Mouse (Mus musculus) kidney, adult 8-10 months (tissue): Measurements from ENCODE around the gene 1700012P22Rik.

Source experiments
- DNase-seq, 2 experiments: peaks; one replicate each; pipeline ENCODE4 v3.0.0; 2022

1700012P22Rik gene

DNA sequence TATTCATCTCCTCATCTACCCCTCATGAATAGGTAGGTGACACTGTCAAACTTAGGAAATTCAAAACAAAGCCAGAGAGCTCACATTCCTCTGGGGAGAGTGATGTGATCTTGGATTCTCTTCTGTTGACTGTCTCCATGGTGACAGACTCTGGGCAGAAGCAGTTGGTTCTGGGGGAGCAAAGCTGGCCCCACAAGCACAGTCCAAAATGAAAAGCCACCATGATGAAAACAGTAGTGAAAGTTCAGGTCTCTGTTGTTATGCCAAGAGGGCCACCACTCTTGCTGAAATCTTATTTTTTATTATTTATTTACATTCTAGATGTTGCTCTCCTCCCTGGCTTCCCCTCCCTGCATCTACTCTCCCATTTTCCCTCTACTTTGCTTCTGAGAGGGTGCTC, at the start of gene 1700012P22Rik:
Gene 1700012P22Rik, minus strand, starts transcription at position 101 of the 400 bp plus-strand sequence.
- no peak for DNase-seq

DNA sequence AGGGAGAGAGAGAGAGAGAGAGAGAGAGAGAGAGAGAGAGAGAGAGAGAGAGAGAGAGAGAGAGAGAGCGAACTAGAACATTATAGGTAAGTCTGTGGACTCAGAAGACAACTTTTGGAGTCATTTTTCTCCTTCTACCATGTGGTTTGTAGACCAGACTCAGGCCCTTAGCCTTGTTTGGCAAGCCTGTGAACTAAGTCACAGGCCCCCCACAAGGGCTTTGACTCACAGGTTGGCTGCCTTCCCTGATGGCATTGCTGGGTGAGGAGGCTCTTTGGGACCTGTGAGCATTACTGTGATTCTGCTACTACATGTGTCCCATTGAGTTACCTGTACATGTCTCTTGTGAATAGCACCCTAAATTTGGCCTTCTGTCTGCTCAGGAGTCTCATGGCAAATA, 29.5 kb upstream of the 1700012P22Rik start:
- no peak for DNase-seq

DNA sequence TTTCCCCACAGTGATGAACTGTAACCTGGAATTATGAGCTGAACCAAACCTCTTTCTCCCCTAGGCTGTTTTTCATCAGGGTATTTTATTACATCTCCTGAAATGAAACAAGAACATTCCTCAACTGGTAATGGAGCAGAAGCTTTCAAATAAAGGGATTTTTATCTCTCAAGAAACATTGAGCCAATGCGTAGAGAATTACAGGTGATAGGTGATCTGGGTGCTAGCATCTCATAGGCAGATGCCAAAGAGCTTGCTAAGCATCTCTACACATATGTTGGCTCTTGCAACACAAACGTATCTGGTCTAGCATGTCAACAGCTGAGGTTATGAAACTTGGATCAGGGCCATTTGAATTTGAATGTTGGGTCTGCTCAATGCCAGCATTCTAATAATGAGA, 26.6 kb upstream of the 1700012P22Rik start:
- DNase-seq = no peak

DNA sequence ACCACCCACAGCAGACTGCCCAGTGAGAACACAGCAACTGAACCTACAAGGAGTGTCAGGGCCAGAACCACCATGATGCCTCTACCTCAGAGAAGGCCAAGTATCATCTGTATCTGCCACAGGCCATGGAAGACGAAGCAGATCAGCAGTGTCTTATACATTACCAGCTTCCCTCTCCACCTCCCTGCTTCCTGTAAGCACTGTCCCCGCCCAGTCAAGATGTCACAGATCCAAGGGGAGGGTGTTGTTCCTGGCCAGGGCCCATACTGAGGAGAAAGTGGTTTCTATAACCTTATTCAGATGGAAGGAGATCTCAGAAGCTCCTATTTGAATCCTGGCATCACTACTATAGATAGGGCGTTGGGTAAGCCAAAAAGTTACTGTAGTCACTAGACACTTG, 25.1 kb upstream of the 1700012P22Rik start, which contains the start of gene Aadacl3:
Gene Aadacl3, minus strand, starts transcription at position 101 of the 400 bp plus-strand sequence.
- DNase-seq = no peak

DNA sequence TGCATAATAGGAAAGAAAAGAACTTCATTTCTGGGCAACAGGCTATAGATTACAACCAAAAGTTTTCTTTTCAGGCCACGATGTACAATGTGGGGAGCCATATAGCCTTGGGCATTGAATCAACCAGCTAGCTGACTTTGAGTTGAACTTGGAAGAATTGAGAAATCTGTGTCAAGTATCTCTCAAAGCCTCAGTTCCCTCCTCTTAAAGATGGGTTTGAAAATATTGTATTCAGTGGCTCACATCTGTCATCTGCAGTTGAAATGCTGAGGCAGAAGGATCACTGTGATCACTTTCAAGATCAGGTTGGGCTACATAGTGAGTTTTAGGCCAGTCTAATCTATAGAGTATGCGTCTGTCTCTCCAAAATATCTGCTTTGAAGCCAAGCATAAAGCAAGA, 14.6 kb upstream of the 1700012P22Rik start, which contains the start of gene Gm9944:
Gene Gm9944, minus strand, starts transcription at position 101 of the 400 bp plus-strand sequence.
- no peak for DNase-seq

DNA sequence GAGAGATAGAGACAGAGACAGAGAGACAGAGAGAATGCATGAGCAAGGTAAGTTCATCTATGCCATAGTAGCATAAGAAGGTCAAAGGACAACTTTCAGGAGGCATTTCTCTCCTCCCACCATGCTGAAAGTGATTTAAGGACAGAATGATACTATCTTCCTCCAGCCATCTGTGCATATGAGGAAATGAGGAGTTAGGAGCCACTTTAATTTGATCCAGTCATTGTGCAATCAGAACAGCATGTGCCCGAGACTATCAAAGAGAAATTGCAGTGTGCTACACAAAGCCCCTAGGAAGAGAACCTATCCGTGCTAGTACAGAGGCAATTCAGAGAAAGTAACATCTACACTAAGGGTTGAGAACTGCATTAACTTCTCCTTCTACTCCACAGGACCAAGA, 10.0 kb upstream of the 1700012P22Rik start:
- no peak for DNase-seq

DNA sequence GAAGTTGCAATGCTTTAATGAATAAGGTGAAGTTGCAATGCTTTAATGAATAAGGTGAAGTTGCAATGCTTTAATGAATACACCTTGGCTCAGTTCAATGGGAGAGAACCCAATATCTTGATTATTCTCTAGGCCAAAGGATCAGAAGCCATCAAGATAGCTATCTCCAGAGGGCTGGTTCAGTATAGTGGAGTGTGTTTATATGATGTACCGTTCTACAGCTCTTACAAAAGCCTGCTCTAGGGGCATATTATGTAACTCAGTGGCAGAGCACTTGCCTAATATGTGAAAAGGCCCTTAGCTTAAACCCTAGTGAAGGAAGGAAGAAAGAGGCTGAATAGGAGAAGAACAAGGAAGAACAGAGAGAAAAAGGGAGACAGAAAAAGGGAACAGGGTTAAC, 3.0 kb upstream of the 1700012P22Rik start:
- DNase-seq = no peak

DNA sequence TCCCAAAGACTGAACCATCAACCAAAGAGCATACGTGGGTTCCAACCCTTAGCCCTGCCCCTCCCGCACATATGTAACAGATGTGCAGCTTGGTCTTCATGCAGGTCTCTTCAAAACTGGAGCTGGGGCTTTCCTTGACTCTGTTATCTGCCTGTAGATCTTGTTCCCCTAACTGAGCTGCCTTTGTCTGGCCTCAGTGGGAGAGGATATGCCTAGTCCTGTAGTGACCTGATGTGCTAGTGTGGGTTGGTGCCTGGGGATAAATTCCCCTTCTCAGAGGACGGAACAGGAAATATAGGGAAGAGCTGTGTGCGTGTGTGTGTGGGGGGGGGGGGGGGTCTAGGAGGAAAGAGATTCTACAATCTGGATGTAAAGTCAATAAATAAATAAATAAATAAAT, 2.5 kb upstream of the 1700012P22Rik start:
- no peak for DNase-seq

DNA sequence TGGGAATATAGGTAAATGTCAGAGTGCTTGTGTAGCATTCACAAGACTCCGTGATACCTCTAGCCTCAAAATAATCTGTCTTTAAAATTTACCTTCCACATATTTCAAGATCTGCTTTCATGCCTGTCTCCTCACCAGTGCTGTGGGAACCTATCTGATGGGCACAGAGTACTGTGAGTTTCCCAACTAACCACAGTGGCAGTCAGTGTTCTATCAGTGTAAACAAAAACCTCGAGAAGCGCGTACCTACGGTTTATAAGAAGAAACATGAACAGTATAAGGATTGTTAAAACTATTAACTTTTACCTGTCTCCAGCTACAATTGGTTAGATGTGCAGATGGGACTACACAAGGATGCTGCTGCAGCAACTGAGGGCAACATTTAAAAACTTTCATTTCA, 5.4 kb downstream of the 1700012P22Rik start:
- DNase-seq = no peak

DNA sequence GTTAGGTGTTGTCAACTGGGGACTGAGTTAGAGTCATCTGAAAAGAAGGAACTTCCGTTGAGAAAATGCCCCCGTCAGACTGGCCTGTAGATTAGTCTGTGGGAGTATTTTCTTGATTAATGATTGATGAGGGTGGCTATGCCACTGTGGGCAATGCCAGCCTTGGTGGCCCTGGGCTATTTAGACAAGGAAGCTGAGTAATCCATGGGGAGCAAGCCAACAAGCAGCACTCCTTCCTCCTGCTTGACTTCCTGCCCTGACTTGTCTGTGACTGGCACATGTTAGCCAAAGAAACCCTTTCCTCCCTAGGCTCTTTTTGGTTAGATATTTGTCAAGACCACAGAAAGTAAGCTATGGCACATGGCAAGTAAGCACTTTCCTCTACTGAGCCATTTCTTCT, 7.8 kb downstream of the 1700012P22Rik start:
- DNase-seq = no peak

DNA sequence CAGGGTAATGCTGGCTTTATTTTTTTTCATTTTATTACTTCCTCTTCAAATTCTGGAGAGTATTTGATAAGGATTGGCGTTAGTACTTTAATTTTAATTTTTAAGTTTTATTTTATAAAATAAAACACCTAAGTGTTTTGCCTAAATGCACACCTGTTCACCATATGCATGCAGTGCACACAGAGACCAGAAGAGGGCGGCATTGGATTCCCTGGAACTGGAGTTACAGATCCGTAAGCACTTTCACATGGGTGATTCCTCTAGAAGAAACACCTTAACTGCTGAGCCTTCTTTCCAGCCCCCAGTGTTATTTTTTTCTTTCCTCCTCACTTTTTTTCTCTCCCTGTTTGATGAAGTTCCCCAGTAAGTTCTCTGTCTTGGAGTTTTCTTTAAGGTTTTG, 9.7 kb downstream of the 1700012P22Rik start:
- peak; percentile 8 to 65 for DNase-seq

DNA sequence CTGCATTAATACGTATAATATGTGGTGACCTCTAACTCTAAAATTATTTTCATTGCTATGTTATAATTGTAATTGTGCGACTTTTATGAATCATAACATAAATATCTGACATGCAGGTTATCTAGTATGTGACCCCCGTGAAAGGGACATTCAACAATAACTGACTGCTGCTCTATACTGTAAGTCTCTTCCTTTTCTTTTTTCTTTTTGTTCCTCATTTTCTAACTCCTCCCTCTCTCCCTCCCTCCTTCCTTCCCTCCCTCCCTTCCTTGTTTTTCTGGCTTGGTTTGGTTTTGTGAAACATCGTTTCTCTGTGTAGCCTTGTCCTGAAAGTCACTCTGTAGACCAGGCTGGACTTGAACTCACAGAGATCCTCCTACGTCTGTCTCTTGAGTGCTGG, 14.0 kb downstream of the 1700012P22Rik start:
- no peak for DNase-seq

DNA sequence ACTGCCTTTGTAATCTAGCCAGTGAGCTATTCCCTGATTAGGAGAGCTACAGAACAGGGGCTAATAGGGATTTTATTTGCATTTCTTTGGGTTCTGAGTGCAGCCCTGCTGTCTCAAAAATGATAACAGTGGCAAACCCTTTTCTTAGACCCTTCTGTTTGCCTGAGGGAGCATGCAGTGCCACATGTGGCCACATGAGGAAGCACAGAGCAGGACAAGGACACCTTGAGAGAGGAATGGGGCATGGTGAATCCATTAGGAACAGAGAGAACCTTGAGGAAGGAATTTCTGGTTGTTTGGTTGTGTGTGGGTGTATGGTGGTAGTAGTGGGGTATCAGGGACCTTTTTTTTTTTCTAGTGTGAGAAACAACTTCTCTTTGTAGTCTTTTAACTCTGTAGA, 17.9 kb downstream of the 1700012P22Rik start:
- DNase-seq = no peak

DNA sequence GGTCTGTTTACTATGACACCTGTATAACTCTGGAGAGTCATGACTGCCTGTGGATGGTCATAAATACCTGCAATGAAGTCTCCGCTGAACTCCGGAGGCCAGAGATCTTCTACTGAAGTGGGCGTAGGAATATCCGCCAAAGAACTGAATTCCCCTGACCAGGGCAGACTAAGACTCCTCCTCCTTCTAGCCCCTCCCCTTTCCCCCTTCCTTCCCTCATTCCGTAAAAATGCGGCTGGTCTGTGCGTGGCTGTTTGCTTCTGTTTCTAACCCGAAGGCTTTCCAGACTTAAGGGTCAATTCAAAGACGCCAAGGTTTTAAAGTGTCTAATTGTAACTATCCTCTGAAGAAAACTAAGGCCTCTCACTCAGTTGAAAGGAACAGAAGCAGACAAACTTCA, 30.3 kb downstream of the 1700012P22Rik start, which contains the start of gene Pramef12:
Gene Pramef12, minus strand, starts transcription at position 175 of the 400 bp plus-strand sequence.
- DNase-seq = no peak

DNA sequence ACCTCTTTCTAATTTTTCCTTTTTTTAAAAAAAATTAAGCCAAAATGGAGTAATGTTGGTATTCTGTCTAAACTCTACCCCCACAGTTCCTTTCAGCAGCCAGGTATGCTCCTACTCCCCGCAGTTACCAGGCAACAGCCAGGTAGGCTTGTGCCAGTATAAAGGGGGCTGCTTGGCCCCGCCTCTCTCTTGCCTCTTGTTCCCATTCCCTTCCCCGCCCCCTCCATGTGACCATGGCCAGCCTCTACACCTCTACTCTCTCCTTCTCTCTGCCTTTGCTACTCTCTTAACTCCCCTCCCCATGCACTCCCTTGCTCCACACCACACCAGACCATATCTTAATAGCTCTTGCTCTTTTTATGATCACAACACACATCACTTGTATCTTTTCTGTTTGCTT, 32.3 kb downstream of the 1700012P22Rik start:
- DNase-seq = no peak

DNA sequence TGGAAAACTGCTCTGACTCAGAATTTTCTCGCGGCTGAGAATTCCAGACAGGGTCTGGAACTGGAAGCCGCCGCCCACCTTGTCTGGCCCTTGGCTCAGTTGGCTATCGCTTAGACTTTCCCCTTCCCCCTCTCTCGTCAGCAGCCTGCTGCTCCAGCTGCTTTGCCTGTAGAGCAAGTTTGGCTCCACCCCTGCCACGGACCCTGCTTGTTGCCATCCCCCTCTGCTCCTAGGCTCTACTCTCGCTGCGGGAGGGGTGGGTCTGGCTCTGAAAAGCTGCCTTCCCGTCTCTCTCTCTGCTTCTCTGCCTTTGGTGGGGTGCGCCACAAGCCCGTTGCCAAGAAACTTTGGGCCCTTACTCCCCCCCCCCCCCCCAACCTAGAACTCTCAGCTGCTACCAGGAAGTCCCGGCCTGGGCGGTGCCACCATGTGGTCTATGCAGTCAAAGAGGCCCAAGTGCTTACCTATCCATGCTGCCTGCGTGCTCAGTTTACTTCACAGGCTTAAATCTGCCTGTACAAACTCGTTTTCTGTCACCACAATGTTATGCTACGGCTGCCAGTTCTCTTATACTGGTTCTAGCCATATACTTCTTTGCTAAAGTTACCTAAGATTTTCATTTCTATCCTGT, 34.0 kb downstream of the 1700012P22Rik start:
- DNase-seq = peak; percentile 3 to 4

DNA sequence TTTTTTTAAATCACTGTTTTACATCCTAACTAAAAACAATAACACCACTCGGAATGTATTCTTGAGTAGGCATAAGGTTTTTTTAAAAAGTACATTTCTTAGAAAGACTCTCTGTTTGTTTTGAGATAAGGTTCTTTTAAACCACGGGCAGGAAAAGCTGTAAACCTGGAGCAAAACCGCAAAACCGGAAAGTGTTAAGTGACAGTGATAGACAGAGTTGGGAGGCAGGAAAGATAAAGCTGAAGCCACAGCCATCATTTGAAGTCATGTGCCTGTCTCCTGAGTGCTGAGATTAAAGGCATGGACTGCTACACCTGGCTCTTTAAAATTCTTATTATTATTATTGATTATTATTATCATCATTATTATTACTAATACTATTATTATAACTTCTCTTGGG, 35.9 kb downstream of the 1700012P22Rik start:
- no peak for DNase-seq

DNA sequence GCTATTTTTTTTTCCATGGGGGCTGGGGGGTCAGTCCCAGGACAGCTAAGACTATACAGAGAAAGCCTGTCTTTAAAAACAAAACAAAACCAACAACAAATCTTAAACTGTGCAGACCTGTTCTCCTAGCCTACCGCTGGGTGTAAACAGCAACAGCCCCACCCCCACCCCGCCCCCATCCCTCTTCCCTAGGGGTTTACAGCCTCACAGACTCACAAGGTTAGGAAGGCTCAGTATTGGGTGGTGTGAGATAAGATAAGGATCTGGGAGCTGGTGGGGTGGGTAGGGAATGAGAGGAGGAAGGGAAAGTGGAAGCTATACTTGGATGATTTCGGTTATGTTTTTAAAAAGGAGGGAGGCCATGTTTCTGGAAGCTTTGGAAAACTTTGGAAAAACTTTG, 42.3 kb downstream of the 1700012P22Rik start:
- DNase-seq = no peak

DNA sequence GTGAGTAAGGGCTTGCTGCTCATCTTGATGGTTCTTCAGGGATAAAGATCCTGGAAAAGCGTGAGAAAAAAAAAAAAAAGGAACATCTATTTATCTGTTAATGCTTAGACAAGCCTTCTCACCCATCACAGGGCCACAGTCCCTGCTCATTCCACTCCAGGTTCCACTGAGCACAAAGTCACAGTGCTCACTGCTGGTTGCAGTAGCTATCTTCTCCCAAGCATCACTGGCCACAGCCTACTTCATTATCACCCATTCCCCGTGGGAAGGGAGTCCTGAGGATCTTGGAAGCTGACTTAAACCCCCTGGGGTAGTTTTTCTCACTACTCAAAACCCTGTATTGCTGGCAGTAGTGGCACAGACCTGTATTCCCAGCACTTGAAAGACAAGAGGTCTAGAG, 60.7 kb downstream of the 1700012P22Rik start, which contains the start of gene Pramef20:
Gene Pramef20, minus strand, starts transcription at position 23 of the 400 bp plus-strand sequence.
- no peak for DNase-seq
